Mouse (Mus musculus) lung, postnatal 0 days (tissue): ENCODE measurements around the gene Ranbp3l. TPM values are rescaled to one million over a fixed set of nuclear protein-coding genes. Genes with fewer than 3 reads are reported as not detected.

Experiments used
- ATAC-seq: fragments of 200-750 bp; cut with Nextera tagmentation; 2 replicates; pipeline ENCODE4 v1.8.0; 2017; ENCODE audit warnings: moderate library complexity
- DNase-seq: peaks from one replicate; pipeline ENCODE4 v3.0.0-alpha.2; 2016; ENCODE audit warnings: low spot score
- H3K27ac ChIP-seq: fragments of 300-500 bp; sonication (generic); 2 replicates; pipeline ENCODE4 v1.5.1; 2014; ENCODE audit warnings: antibody characterized with exemption, mild to moderate bottlenecking, low read length, mixed read lengths
- H3K27me3 ChIP-seq: fragments of 300-500 bp; sonication (generic); replicated peaks from 2 replicates; pipeline ENCODE4 v1.6.1; 2014; ENCODE audit warnings: low read length, mixed read lengths; ENCODE audit not compliant: insufficient read depth
- H3K36me3 ChIP-seq: fragments of 300-500 bp; sonication (generic); 2 replicates; pipeline ENCODE4 v1.6.1; 2014; ENCODE audit warnings: low read length, mixed read lengths; ENCODE audit not compliant: insufficient read depth
- H3K4me1 ChIP-seq: fragments of 300-500 bp; sonication (generic); 2 replicates; pipeline ENCODE4 v1.6.1; 2014; ENCODE audit warnings: antibody characterized with exemption, low read depth, low read length, mixed read lengths; ENCODE audit not compliant: insufficient read depth
- H3K4me2 ChIP-seq: fragments of 300-500 bp; sonication (generic); replicated peaks from 2 replicates; pipeline ENCODE4 v1.6.1; 2014; ENCODE audit warnings: low read depth, mild to moderate bottlenecking, low read length, moderate library complexity, mixed read lengths
- H3K4me3 ChIP-seq: fragments of 300-500 bp; sonication (generic); 2 replicates; pipeline ENCODE4 v1.5.1; 2014; ENCODE audit warnings: low read depth, low read length
- H3K9ac ChIP-seq: fragments of 300-500 bp; sonication (generic); replicated peaks from 2 replicates; pipeline ENCODE4 v1.6.1; 2014; ENCODE audit warnings: low read depth, mild to moderate bottlenecking
- H3K9me3 ChIP-seq: fragments of 300-500 bp; sonication (generic); 2 replicates; pipeline ENCODE4 v1.6.1; 2016; ENCODE audit warnings: low read length, mixed read lengths
- CTCF ChIP-seq: IDR thresholded peaks from 2 replicates; pipeline ENCODE4 v1.5.1; 2016; ENCODE audit warnings: antibody characterized with exemption, mild to moderate bottlenecking
- EP300 ChIP-seq: IDR thresholded peaks from 2 replicates; pipeline ENCODE4 v1.6.1; 2016; ENCODE audit warnings: antibody characterized with exemption, mild to moderate bottlenecking, control low read depth
- WGBS: fragments of 180-500 bp; shearing (Covaris S2); extraction: QIAGEN DNeasy Blood & Tissue Kit; methylation state at CpG from one replicate; pipeline ENCODE4 v1.1.7; 2014; 5-methylcytosine and 5-hydroxymethylcytosine counted together
- polyA plus RNA-seq: library from polyadenylated mRNA; unstranded; fragments of >200 nt; fragmentation: Nextera tagmentation; extraction: Ambion mirVana; gene quantifications from 2 replicates; pipeline ENCODE4 v1.2.1, GENCODE M21; 2015

Ranbp3l gene
- polyA plus RNA-seq, 1 experiment from 2014 or later, result 0.37 TPM

- Histone ChIP-seq H3K27me3 (no peaks in the 10 kb centered on the region), H3K27ac (no peak overlapping the region), H3K4me3 (no peak overlapping the region), H3K4me2 (no peak overlapping the region), H3K9ac (no peak overlapping the region), H3K4me1 (no peaks in the 10 kb centered on the region), H3K36me3 (peaks cover 4% of the 10 kb centered on the region; the same call in 1 of the 2 replicates), H3K9me3 (no peaks in the 10 kb centered on the region)
- DNase-seq (no peak), ATAC-seq (no peak)
- WGBS, result 95% methylated on average over 10 of the region's 10 CpGs
- TF ChIP-seq CTCF (no peak), EP300 (no peak)
These were observed 132.8 kb downstream of the Ranbp3l start for GRCm38 (mm10) chr15:9100446-9101077.

- Histone ChIP-seq H3K36me3 (peaks cover 14% of the 10 kb centered on the region; the same call in 1 of the 2 replicates), H3K9ac (no peak overlapping the region), H3K4me1 (no peaks in the 10 kb centered on the region), H3K27ac (no peak overlapping the region), H3K27me3 (no peaks in the 10 kb centered on the region), H3K4me3 (no peak overlapping the region), H3K9me3 (no peaks in the 10 kb centered on the region), H3K4me2 (no peak overlapping the region)
- ATAC-seq (no peak), DNase-seq (no peak)
- 72% methylated on average over 13 of the region's 13 CpGs for WGBS
- TF ChIP-seq CTCF, result no peak
- TF ChIP-seq EP300, result no peak
These were observed 138.7 kb downstream of the Ranbp3l start for GRCm38 (mm10) chr15:9106303-9107074.

- DNase-seq (no peak), ATAC-seq (no peak)
- Histone ChIP-seq H3K4me3 (no peak overlapping the region), H3K27me3 (no peaks in the 10 kb centered on the region), H3K9me3 (no peaks in the 10 kb centered on the region), H3K4me2 (no peak overlapping the region), H3K27ac (no peak overlapping the region), H3K9ac (no peak overlapping the region), H3K4me1 (no peaks in the 10 kb centered on the region), H3K36me3 (peaks cover 8% of the 10 kb centered on the region; the same call in 1 of the 2 replicates)
- no peak for TF ChIP-seq CTCF
- WGBS, result 71% methylated on average over 6 of the region's 6 CpGs
These were observed 143.0 kb downstream of the Ranbp3l start for GRCm38 (mm10) chr15:9110526-9111347.

GRCm38 (mm10) chr15:9111648-9112047, 143.9 kb downstream of the Ranbp3l start:
- H3K4me2 ChIP-seq, result no peak overlapping the region
- no peak overlapping the region for H3K27ac ChIP-seq
- TF ChIP-seq CTCF (no peak), EP300 (no peak)
- H3K4me1 ChIP-seq, result no peaks in the 10 kb centered on the region
- no peak overlapping the region for H3K4me3 ChIP-seq
- no peak overlapping the region for H3K9ac ChIP-seq
- H3K27me3 ChIP-seq, result no peaks in the 10 kb centered on the region
- 73% methylated on average over 3 of the region's 3 CpGs for WGBS
- no peaks in the 10 kb centered on the region for H3K9me3 ChIP-seq
- ATAC-seq (no peak), DNase-seq (no peak)
- H3K36me3 ChIP-seq, result peaks cover 8% of the 10 kb centered on the region; the same call in 1 of the 2 replicates

GRCm38 (mm10) chr15:9113556-9113955, 145.8 kb downstream of the Ranbp3l start:
- Histone ChIP-seq H3K4me3 (no peak overlapping the region), H3K36me3 (no peaks in the 10 kb centered on the region), H3K9me3 (no peaks in the 10 kb centered on the region), H3K4me1 (no peaks in the 10 kb centered on the region), H3K9ac (no peak overlapping the region), H3K27me3 (no peaks in the 10 kb centered on the region), H3K4me2 (no peak overlapping the region), H3K27ac (no peak overlapping the region)
- TF ChIP-seq EP300 (no peak), CTCF (no peak)
- 56% methylated on average over 9 of the region's 9 CpGs for WGBS
- ATAC-seq, result no peak
- DNase-seq, result peak; percentile 31

- ATAC-seq (no peak), DNase-seq (no peak)
- WGBS, result 57% methylated on average over 4 of the region's 4 CpGs
- Histone ChIP-seq H3K27me3 (no peaks in the 10 kb centered on the region), H3K9ac (no peak overlapping the region), H3K4me1 (no peaks in the 10 kb centered on the region), H3K4me3 (no peak overlapping the region), H3K36me3 (no peaks in the 10 kb centered on the region), H3K4me2 (no peak overlapping the region), H3K27ac (no peak overlapping the region), H3K9me3 (no peaks in the 10 kb centered on the region)
- TF ChIP-seq EP300 (no peak), CTCF (no peak)
These were observed 146.4 kb downstream of the Ranbp3l start for GRCm38 (mm10) chr15:9114131-9114530.
